Mouse (Mus musculus) adrenal gland (tissue): ENCODE data around the gene Obox6.

Experiments
- intact Hi-C: fragments of 180-260 bp; cut with DNase I; formaldehyde crosslinking; loops from one replicate; pipeline ENCODE4 v1.15.1; 2025
- long read RNA-seq, 2 experiments: library from polyadenylated mRNA; unstranded; transcript quantifications; one replicate each; pipeline ENCODE4 v2.0.0; 2020; ENCODE audit warnings: borderline replicate concordance in 1 of 2; ENCODE audit not compliant: insufficient replicate concordance in 1 of 2

Gene Obox6
- long read RNA-seq, experiment 1: 0 reads
- long read RNA-seq, experiment 2: 0 reads

DNA sequence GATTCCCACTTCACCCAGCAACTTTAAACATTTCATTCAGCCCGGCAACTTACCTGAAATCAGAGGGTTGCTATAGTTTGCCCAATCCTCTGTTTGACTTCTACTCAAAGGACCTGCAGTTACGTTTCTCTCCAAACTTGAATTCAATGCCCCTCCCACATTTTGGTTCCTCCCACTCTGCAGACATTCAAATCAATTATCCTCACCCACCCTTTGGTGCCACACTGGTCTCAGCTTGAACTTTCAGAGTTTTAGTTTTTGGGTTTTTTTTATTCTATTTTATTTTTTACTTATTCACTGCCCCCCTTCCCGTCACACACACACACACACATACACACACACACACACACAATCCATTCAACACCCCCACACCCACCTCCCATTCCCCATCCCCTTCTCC is at the start of gene Obox6:
Gene Obox6 (minus strand): TSS at position 101 of the 400 bp plus-strand sequence.
- intact Hi-C loops: no loop called here

DNA sequence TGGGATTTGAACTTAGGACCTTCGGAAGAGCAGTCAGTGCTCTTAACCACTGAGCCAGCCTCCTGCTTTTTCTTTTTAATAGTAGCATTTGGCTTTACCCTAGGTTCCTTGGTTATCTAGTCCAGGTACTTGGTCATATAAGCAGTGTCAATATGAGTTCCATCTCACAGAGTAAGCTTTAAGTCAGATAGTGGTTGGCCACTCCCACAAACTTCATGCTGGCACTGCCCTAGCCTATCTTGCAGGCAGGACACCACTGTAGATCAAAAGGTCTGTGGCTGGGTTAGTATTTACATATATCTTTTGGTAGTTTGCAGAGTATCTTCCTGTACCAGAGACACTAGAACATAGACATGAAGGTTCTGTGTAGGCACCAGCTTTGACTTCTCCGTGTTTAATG is 44.6 kb upstream of the Obox6 start:
- intact Hi-C loops: no loop called here

DNA sequence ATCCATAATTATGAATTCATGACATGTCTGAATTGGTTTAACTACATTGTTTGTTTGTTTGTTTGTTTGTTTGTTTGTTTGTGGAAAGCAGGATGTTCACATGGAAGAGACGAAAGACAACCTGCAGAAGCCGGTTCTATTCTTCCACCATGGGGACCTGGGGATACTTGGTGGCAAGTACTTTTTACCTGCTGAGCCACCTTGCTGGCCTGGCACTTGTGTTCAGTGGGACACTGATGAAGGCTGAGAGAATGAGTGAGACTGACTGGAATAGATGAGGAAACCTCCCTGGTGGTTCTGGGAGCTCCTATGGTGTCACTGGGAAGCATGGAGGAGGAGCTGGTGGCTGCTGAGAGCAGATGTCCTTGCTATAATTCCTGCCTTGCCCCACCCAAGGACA is 42.8 kb upstream of the Obox6 start, which contains the start of gene Crxos:
Gene Crxos (plus strand): TSS at position 301 of the 400 bp plus-strand sequence.
- intact Hi-C loops: no loop called here

DNA sequence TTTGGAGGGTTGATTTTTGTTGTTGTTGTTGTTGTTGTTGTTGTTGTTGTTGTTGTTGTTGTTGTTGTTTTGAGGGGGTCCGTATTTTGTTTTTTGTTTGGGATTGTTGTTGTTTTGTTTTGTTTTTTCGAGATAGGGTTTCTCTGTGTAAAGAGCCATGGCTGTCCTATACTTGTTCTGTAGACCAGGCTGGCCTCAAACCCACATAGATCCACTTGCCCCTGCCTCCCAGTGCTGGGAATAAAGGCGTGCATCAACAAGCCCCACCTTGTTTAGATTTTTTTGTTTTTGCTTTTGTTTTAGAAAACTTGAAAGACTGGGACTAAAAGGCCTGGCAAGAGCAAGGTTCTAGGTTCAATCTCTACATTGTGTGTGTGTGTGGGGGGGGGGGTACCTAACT is 42.4 kb upstream of the Obox6 start:
- intact Hi-C loops: no loop called here

DNA sequence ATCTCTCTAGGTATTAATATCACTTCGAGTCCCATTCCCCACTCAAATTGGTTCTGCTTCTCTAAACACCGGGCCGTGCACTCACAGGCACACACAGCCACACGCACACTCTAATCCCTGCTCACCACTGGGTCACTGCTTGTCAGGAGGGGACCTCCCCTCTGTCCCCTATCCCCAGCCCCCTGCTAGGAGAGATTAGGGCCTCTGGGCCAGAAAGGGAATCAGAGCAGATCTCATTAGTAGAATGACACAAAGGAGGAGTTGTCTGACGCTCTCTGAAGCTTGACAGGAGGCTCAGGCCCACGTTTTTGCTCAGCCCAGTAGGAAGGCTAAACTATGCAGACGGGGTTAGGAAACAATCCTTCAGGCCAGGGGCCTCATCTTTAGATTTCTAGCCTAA is 41.9 kb upstream of the Obox6 start:
- intact Hi-C loops: no loop called here

DNA sequence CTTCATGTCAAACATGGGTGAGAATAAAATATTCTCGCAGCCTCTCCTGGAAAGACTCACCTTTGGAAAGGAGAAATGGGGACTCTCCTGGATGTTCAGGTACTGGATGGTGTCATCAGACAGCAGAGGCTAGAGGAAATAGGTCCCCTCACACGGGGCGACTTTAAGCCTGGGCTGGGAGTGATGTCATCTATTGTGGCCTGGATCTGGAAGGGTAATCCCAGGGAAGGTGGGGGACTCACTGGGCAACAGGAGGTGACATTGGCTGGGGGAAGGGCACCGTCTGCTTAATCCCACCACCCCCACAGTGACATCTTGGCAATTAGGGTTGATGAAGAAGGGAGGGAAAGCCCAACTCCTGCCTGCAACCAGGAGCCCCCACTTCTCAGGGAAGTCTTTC is 40.3 kb upstream of the Obox6 start, which contains the start of gene Crx:
Gene Crx (minus strand): TSS at position 213 of the 400 bp plus-strand sequence.
- intact Hi-C loops: no loop called here

GRCm38 (mm10) chr7:15864104-15864503 is 24.6 kb upstream of the Obox6 start:
- intact Hi-C loops: no loop called here

- intact Hi-C loops: loop anchor here (5.0 kb wide), 1 partner anchor 53 kb away; no protein-coding TSS in a partner anchor
These were observed 20.2 kb upstream of the Obox6 start for GRCm38 (mm10) chr7:15859657-15860056.
